Mouse (Mus musculus) liver, adult 2 months (tissue): ENCODE results near the gene Zfc3h1. TPM values are rescaled to one million over a fixed set of nuclear protein-coding genes. Genes with fewer than 3 reads are reported as not detected.

Source experiments
- DNase-seq: peaks from one replicate; pipeline ENCODE4 v3.0.0-alpha.2; 2011; ENCODE audit warnings: low read depth, low spot score; ENCODE audit errors: extremely low read depth
- H3K27ac ChIP-seq: fragments of 200-500 bp; replicated peaks from 2 replicates; pipeline ENCODE4 v1.5.1; 2012; ENCODE audit warnings: low read depth, mild to moderate bottlenecking, control low read depth, inconsistent platforms, low read length; ENCODE audit not compliant: insufficient read depth
- H3K27me3 ChIP-seq: fragments of 200-500 bp; 2 replicates; pipeline ENCODE4 v1.6.1; 2012; ENCODE audit warnings: mild to moderate bottlenecking, moderate library complexity, low read length, inconsistent platforms; ENCODE audit not compliant: control insufficient read depth, insufficient read depth
- H3K36me3 ChIP-seq: fragments of 200-500 bp; 2 replicates; pipeline ENCODE4 v1.6.1; 2012; ENCODE audit warnings: low read length, inconsistent platforms; ENCODE audit not compliant: control insufficient read depth, insufficient read depth
- H3K4me1 ChIP-seq: fragments of 200-500 bp; 2 replicates; pipeline ENCODE4 v1.6.1; 2011; ENCODE audit warnings: low read length; ENCODE audit not compliant: control insufficient read depth, insufficient read depth
- H3K4me3 ChIP-seq: fragments of 200-500 bp; 2 replicates; pipeline ENCODE4 v1.5.1; 2011; ENCODE audit warnings: low read depth, mild to moderate bottlenecking, control low read depth, low read length, moderate library complexity; ENCODE audit not compliant: insufficient read depth
- H3K79me2 ChIP-seq: fragments of 200-500 bp; 2 replicates; pipeline ENCODE4 v1.6.1; 2012; ENCODE audit warnings: inconsistent platforms, mild to moderate bottlenecking, low read length, moderate library complexity; ENCODE audit not compliant: control insufficient read depth, insufficient read depth
- H3K9ac ChIP-seq: fragments of 200-500 bp; 2 replicates; pipeline ENCODE4 v1.6.1; 2012; ENCODE audit warnings: low read depth, mild to moderate bottlenecking, control low read depth, inconsistent platforms, low read length
- CTCF ChIP-seq: fragments of 200-500 bp; IDR thresholded peaks from 2 replicates; pipeline ENCODE4 v1.5.1; 2011; ENCODE audit warnings: low read depth, low read length, control low read depth
- POLR2A ChIP-seq: fragments of 200-500 bp; IDR thresholded peaks from 2 replicates; pipeline ENCODE4 v1.6.1; 2011; ENCODE audit warnings: low read length, control low read depth; ENCODE audit not compliant: insufficient read depth; ENCODE audit errors: extremely low read depth
- WGBS: fragments of 180-500 bp; shearing (Covaris S2); methylation state at CpG from one replicate; pipeline ENCODE4 v1.1.7; 2018; 5-methylcytosine and 5-hydroxymethylcytosine counted together
- polyA plus RNA-seq: library from polyadenylated mRNA; depleted of rRNA; stranded (reverse); fragments of >200 nt; gene quantifications from 2 replicates; pipeline ENCODE4 v1.2.3, GENCODE M21; 2012
- total RNA-seq: library from RNA; depleted of rRNA; stranded (reverse); fragments of >200 nt; gene quantifications from 2 replicates; pipeline ENCODE4 v1.2.3, GENCODE M21; 2014

The Zfc3h1 gene
- total and polyA plus RNA-seq, 2 experiments, result 7.9 to 31.6 TPM

DNA sequence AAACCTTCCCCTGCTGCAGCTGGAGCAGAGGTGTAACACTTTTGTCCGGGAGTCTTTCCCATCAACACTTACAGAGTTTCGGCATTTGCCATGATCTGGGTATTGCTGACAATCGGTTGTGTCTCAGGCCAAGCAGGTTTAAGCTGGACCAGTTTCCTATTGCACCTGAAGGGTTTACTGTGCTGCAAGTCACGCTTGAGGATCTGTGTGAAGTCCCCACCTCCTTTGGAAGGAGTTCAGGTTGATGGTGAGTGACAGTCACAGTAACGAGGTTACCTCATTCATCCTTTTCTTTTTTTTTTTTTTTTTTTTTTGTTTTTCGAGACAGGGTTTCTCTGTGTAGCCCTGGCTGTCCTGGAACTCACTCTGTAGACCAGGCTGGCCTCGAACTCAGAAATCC lies 28.7 kb upstream of the Zfc3h1 start:
- peak overlapping the region; percentile 84 for H3K27ac ChIP-seq
- H3K79me2 ChIP-seq, result peaks cover 10% of the 10 kb centered on the region; the same call in 1 of the 2 replicates
- H3K4me1 ChIP-seq, result peaks cover 27% of the 10 kb centered on the region
- H3K4me3 ChIP-seq, result no peak overlapping the region
- WGBS, result 74% methylated on average over 6 of the region's 7 CpGs
- TF ChIP-seq POLR2A (no peak), CTCF (no peak)
- peak; percentile 61 for DNase-seq
- H3K36me3 ChIP-seq, result peaks cover 9% of the 10 kb centered on the region
- no peak overlapping the region for H3K9ac ChIP-seq
- no peaks in the 10 kb centered on the region for H3K27me3 ChIP-seq

DNA sequence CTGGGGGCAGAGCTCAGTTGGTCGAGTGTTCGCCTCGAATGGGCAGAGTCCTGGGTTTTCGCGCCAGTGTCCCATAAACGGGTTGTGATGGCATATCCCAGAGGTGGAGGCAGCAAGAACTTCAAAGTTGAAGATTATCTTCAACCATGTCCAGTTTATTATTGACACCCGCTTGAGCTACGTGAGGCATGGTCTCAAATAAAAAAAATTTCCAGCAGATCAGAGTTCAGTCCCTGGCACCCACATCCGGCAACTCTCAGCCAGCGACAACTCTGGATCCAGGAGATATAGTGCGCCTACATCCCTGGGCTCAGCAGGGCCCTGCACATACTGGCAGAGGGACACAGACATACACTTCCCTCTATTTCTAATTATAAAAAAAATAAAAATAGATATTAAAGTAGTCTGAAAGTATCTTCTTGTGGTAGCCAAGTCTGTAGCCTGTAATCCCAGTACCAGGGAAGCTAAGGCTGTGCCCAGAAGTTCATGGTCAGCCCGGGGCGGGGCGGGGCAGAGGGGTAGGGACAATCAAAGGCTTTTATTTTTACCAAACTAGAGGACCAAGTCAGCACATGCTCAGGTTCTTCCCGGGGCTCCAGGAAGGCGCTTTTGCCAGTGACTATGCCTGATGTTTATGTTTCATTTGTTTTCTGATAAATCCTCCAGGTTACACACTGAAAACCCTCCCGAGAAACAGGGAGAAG lies 26.4 kb upstream of the Zfc3h1 start:
- H3K27ac ChIP-seq, result peak overlapping the region; percentile 81
- H3K4me3 ChIP-seq, result no peak overlapping the region
- H3K9ac ChIP-seq, result no peak overlapping the region; the same call in 1 of the 2 replicates
- 64% methylated on average over 17 of the region's 17 CpGs for WGBS
- DNase-seq, result peak; percentile 75
- TF ChIP-seq POLR2A, result no peak
- no peaks in the 10 kb centered on the region for H3K27me3 ChIP-seq
- H3K4me1 ChIP-seq, result peaks cover 28% of the 10 kb centered on the region
- H3K79me2 ChIP-seq, result peaks cover 11% of the 10 kb centered on the region; the same call in 1 of the 2 replicates
- H3K36me3 ChIP-seq, result peaks cover 8% of the 10 kb centered on the region

DNA sequence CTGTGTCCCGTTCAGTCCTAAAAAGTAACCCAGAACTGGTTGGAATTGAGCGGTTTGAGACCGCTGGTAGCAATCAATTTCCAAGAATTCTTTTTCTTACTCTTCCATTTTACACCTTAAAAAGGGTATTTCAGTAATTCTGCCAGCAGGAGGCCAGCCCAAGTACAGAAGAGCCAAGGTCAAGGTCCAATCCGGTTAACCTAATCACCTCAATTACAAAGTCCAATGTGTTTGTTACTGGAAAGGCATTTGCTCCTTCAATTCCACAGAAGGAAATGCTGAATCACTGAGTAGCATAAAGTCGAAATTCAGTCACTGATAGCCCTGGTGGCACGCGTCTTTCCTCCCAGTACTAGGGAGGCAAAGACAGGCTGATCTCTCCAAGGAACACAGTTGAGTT lies 25.7 kb upstream of the Zfc3h1 start:
- H3K27ac ChIP-seq, result peak overlapping the region; percentile 81
- H3K4me3 ChIP-seq, result no peak overlapping the region
- WGBS, result 24% methylated on average over 7 of the region's 7 CpGs
- no peaks in the 10 kb centered on the region for H3K27me3 ChIP-seq
- H3K36me3 ChIP-seq, result peaks cover 8% of the 10 kb centered on the region
- TF ChIP-seq CTCF (peak; percentile 29; the same call in 1 of the 2 replicates), POLR2A (no peak)
- DNase-seq, result peak; percentile 96
- no peak overlapping the region; the same call in 1 of the 2 replicates for H3K9ac ChIP-seq
- H3K4me1 ChIP-seq, result peaks cover 29% of the 10 kb centered on the region
- peaks cover 11% of the 10 kb centered on the region; the same call in 1 of the 2 replicates for H3K79me2 ChIP-seq

DNA sequence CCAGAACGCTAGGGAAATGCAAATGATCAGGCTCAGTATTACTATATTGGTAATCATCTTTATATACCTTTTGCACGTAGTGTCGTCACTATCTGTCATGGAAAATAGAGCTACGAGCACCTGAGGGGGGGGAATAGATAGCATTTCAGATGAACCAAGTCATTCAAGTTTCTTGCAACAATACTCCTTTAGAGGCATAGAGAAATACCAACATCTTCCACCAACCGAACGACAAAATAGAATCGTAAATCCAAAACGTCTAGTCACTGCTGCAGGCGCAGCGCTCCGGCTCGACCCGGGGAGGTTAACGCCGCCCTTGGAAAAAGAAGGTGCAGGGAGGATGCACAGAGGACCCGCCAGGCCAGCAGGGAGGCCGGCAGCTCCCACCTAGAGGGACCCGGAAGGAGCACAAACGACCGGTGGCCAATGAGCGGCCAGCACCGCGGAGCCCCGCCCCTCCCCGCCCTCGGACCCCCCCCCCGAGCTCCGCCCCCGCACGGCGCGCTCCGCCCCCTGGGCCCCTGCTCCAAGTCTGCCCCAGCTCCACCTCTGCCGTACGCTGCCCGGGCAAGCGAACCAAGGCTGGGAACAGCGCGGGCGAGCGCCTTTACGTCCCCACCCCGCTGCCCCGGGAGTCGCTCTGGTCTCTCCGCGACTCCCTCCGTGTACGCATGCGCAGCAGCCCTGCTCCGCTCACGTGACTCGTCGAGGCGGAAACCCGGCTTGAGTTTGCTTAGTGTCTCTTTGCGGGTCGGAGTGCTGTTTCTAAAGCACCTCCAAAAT lies 22.7 kb upstream of the Zfc3h1 start, which contains the start of gene Tmem19:
Tmem19 (minus strand) TSS at position 662 of the 783 bp plus-strand sequence.
- peak within 1 kb of the TSS; percentile 83 for H3K4me3 ChIP-seq
- no peak for TF ChIP-seq CTCF
- TF ChIP-seq POLR2A, result peak; percentile 72
- under 1% methylated on average over 56 of the region's 58 CpGs for WGBS

DNA sequence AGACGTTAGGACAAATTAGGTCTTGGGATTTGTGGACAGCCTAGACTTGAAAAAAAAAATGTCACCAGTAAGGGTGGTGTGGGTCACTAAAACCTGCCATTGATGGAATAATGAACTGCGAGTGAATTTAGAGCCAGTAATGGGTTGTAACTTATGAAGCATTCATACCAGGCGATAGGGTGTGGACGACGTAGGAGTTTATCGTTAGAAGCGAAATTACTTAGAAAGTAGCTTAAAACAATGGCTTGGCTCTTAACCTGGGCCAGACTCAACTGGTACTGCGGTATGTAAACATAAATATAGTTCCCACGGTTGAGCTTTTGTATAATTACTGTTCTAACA lies 22.2 kb upstream of the Zfc3h1 start:
- no peak for DNase-seq
- Histone ChIP-seq H3K4me3 (peak overlapping the region; percentile 83), H3K27ac (peak overlapping the region; percentile 56), H3K4me1 (peaks cover 15% of the 10 kb centered on the region; the same call in 1 of the 2 replicates), H3K79me2 (peaks cover 6% of the 10 kb centered on the region; the same call in 1 of the 2 replicates), H3K9ac (peak overlapping the region; percentile 50), H3K27me3 (no peaks in the 10 kb centered on the region), H3K36me3 (no peaks in the 10 kb centered on the region)
- no peak for TF ChIP-seq CTCF
- TF ChIP-seq POLR2A, result no peak
- WGBS, result 6% methylated on average over 9 of the region's 9 CpGs

More for the DNA sequence above, 22.7 kb upstream of the Zfc3h1 start, which contains the start of gene Tmem19:
- peaks cover 1% of the 10 kb centered on the region; the same call in 1 of the 2 replicates for H3K36me3 ChIP-seq
- H3K4me1 ChIP-seq, result peaks cover 15% of the 10 kb centered on the region; the same call in 1 of the 2 replicates
- H3K27ac ChIP-seq, result peak within 1 kb of the TSS; percentile 56
- H3K79me2 ChIP-seq, result peaks cover 8% of the 10 kb centered on the region; the same call in 1 of the 2 replicates
- no peaks in the 10 kb centered on the region for H3K27me3 ChIP-seq
- peak; percentile 92 for DNase-seq
- H3K9ac ChIP-seq, result peak within 1 kb of the TSS; percentile 73
